Mouse (Mus musculus) cerebellum, adult 2 months (tissue): ENCODE data around the gene Gpc6. TPM values are rescaled to one million over a fixed set of nuclear protein-coding genes. Genes with fewer than 3 reads are reported as not detected.
A peak's percentile ranks its signal among the peaks of the same experiment; 100 is the strongest.

ENCODE experiments used
- DNase-seq, 2 experiments: peaks; one replicate each; pipeline ENCODE4 v3.0.0; 2021
- H3K27ac ChIP-seq: fragments of 200-500 bp; 2 replicates; pipeline ENCODE4 v1.5.1; 2012; ENCODE audit warnings: low read length, control low read depth, inconsistent platforms; ENCODE audit not compliant: insufficient read depth
- H3K27me3 ChIP-seq: fragments of 200-500 bp; 2 replicates; pipeline ENCODE4 v1.6.1; 2012; ENCODE audit warnings: inconsistent platforms, mild to moderate bottlenecking, low read length, moderate library complexity; ENCODE audit not compliant: control insufficient read depth, insufficient read depth
- H3K4me1 ChIP-seq: fragments of 200-500 bp; 2 replicates; pipeline ENCODE4 v1.6.1; 2011; ENCODE audit warnings: low read length; ENCODE audit not compliant: control insufficient read depth, insufficient read depth
- H3K4me3 ChIP-seq: fragments of 200-500 bp; replicated peaks from 2 replicates; pipeline ENCODE3; 2011; ENCODE audit warnings: mild to moderate bottlenecking, low read depth, low read length, control low read depth; ENCODE audit not compliant: insufficient read depth
- CTCF ChIP-seq: fragments of 200-500 bp; IDR thresholded peaks from 2 replicates; pipeline ENCODE4 v1.5.1; 2011; ENCODE audit warnings: low read depth, mild to moderate bottlenecking, control low read depth, low read length, moderate library complexity, borderline replicate concordance; ENCODE audit not compliant: insufficient read depth
- POLR2A ChIP-seq: fragments of 200-500 bp; IDR thresholded peaks from 2 replicates; pipeline ENCODE4 v1.6.1; 2011; ENCODE audit warnings: low read length, control low read depth, borderline replicate concordance; ENCODE audit not compliant: insufficient read depth
- WGBS: fragments of 180-500 bp; shearing (Covaris S2); methylation state at CpG from one replicate; pipeline ENCODE4 v1.1.7; 2018; 5-methylcytosine and 5-hydroxymethylcytosine counted together
- polyA plus RNA-seq: library from polyadenylated mRNA; depleted of rRNA; stranded (reverse); fragments of >200 nt; gene quantifications from 2 replicates; pipeline ENCODE4 v1.2.3, GENCODE M21; 2012

Gene Gpc6
- polyA plus RNA-seq, 1 experiment, result 5.3 TPM

DNA sequence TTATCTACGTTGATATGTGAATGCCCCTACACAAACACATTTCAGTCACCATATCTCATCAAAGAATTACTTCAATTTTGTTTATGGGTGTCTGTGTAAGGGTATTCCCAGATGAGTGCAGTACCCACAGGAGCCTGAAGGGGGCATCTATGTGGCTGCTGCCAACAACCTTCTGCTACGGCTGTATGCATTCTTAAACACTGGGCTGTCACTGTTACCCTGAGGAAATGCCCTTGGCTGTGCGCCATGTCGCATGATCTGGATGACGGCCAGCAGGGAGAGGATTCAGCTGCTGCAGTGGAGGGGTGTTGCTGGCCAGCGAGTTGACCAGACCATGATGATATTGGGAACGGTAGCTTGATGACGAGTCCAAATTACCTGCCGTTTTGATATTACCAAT lies 954.2 kb downstream of the Gpc6 start:
- no peak for TF ChIP-seq CTCF
- TF ChIP-seq POLR2A, result no peak
- no peak overlapping the region for H3K4me3 ChIP-seq
- no peaks in the 10 kb centered on the region for H3K4me1 ChIP-seq
- 48% methylated on average over 9 of the region's 9 CpGs for WGBS
- H3K27me3 ChIP-seq, result no peaks in the 10 kb centered on the region
- DNase-seq, result peak in 1 of 2 experiments; percentile 17
- no peak overlapping the region for H3K27ac ChIP-seq

- 81% methylated on average over 6 of the region's 6 CpGs for WGBS
- no peak for DNase-seq
- Histone ChIP-seq H3K27ac (no peak overlapping the region), H3K4me3 (no peak overlapping the region), H3K4me1 (no peaks in the 10 kb centered on the region), H3K27me3 (no peaks in the 10 kb centered on the region)
- no peak for TF ChIP-seq CTCF
- no peak for TF ChIP-seq POLR2A
These were observed 956.0 kb downstream of the Gpc6 start for GRCm38 (mm10) chr14:117881112-117881511.

DNA sequence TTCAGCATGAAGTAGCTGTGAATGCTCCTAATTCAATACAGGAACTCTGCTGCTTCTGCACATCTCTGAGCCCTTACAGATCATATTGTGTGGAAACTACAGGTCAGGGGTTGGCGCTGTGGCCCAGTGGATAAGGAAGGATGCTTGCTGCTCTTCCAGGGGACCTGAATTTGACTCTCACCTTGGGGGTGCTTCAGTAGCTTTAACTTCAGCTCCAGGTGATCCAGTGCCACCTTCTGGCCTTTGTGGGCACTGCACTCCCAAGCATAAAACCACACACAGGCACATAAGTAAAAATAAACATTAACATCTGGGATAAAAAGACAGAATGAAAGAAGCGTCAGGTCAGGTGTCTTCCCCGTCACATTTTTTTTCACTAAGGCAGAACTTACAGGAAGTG lies 957.1 kb downstream of the Gpc6 start:
- Histone ChIP-seq H3K4me1 (no peaks in the 10 kb centered on the region), H3K27me3 (no peaks in the 10 kb centered on the region), H3K27ac (no peak overlapping the region), H3K4me3 (no peak overlapping the region)
- 67% methylated on average over 3 of the region's 3 CpGs for WGBS
- DNase-seq, result peak; percentile 10 to 39
- TF ChIP-seq POLR2A (no peak), CTCF (peak; percentile 64)

- H3K27ac ChIP-seq, result no peak overlapping the region
- H3K27me3 ChIP-seq, result no peaks in the 10 kb centered on the region
- H3K4me1 ChIP-seq, result no peaks in the 10 kb centered on the region
- WGBS, result 70% methylated on average over 2 of the region's 2 CpGs
- no peak overlapping the region for H3K4me3 ChIP-seq
- DNase-seq, result no peak
- no peak for TF ChIP-seq CTCF
- no peak for TF ChIP-seq POLR2A
These were observed 964.5 kb downstream of the Gpc6 start for GRCm38 (mm10) chr14:117889653-117890052.

DNA sequence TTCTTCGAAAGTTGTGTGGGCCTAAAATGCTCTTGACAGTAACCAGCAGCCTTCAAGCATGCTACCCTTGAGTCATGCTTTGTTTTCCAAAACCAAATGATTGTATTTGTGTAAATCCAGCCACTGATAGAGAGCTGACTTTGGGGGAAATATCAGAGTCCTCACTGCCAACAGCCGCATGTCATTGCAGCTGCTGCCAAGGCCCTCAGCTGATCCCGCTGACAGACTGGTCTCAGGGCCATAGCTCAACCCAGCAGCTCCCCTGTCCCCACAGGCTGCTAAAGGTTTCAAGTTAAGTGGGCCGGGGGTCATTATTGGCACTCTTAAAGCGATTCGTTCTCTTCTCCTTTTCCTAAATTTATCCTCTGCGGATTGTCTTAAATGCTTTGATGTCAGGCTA lies 966.3 kb downstream of the Gpc6 start:
- H3K27ac ChIP-seq, result no peak overlapping the region
- no peaks in the 10 kb centered on the region for H3K27me3 ChIP-seq
- H3K4me3 ChIP-seq, result no peak overlapping the region
- H3K4me1 ChIP-seq, result no peaks in the 10 kb centered on the region
- TF ChIP-seq POLR2A (no peak), CTCF (no peak)
- WGBS, result 34% methylated on average over 7 of the region's 7 CpGs
- DNase-seq, result no peak

DNA sequence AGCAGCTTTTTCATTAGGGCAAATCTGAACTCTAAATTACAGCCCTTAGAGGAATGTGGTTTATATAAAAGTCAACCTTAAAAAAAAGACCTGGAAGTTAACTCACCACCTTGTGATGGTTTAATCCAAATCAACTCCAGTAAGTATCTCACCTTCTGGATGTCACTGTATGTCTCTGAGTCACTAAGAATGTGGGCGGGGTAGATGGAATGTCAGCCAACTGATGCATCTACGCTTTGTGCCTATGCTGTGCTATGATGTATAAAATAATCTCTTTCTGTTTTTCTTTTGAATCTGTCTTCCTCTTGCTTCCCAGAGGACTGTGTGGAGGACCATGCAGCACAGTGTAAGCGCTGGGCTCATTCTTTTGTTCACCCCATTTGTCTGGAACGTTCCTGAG lies 966.9 kb downstream of the Gpc6 start:
- no peak for TF ChIP-seq CTCF
- no peak for TF ChIP-seq POLR2A
- H3K27ac ChIP-seq, result no peak overlapping the region
- H3K4me1 ChIP-seq, result no peaks in the 10 kb centered on the region
- no peak overlapping the region for H3K4me3 ChIP-seq
- no peak for DNase-seq
- no peaks in the 10 kb centered on the region for H3K27me3 ChIP-seq
- WGBS, result 93% methylated on average over 4 of the region's 4 CpGs

- no peak for DNase-seq
- TF ChIP-seq CTCF (no peak), POLR2A (no peak)
- Histone ChIP-seq H3K4me3 (no peak overlapping the region), H3K4me1 (no peaks in the 10 kb centered on the region), H3K27ac (no peak overlapping the region), H3K27me3 (no peaks in the 10 kb centered on the region)
- WGBS, result 78% methylated on average over 10 of the region's 10 CpGs
These were observed 969.9 kb downstream of the Gpc6 start for GRCm38 (mm10) chr14:117894869-117895538.

DNA sequence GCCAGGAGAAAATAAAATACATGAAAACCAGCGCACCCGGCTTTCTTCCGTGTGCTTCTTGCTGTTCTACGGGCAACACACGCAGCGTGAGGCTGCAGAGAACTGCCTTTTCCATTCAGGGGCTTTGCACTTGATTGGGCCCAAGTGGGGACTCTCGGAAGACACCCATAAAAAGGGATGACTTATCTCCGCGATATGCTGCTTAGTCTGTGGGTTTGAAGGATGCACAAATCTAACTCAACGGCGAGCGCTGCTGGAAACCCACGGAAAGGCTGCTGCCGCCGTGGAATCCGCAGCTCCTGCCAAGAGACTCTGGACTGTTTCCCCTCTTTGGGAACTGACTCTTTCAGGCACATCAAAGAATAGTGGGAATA lies 970.4 kb downstream of the Gpc6 start:
- Histone ChIP-seq H3K27ac (no peak overlapping the region), H3K27me3 (no peaks in the 10 kb centered on the region), H3K4me3 (no peak overlapping the region), H3K4me1 (no peaks in the 10 kb centered on the region)
- 55% methylated on average over 16 of the region's 16 CpGs for WGBS
- DNase-seq, result peak in 1 of 2 experiments; percentile 14
- TF ChIP-seq CTCF (no peak), POLR2A (no peak)

- DNase-seq, result no peak
- TF ChIP-seq POLR2A, result no peak
- no peak for TF ChIP-seq CTCF
- Histone ChIP-seq H3K27me3 (no peaks in the 10 kb centered on the region), H3K4me3 (no peak overlapping the region), H3K27ac (no peak overlapping the region), H3K4me1 (no peaks in the 10 kb centered on the region)
- WGBS, result 47% methylated on average over 9 of the region's 9 CpGs
These were observed 979.2 kb downstream of the Gpc6 start for GRCm38 (mm10) chr14:117904300-117904699.
